Mouse (Mus musculus) adrenal gland, adult 8-10 months (tissue): ENCODE measurements around the gene Zxdc. TPM values are rescaled to one million over a fixed set of nuclear protein-coding genes. Genes with fewer than 3 reads are reported as not detected.

Experiments used
- DNase-seq: peaks from one replicate; pipeline ENCODE4 v3.0.0; 2022
- total RNA-seq, 4 experiments: library from RNA; stranded (reverse); gene quantifications; 2 replicates each; pipeline ENCODE4 v1.2.4; 2022

Gene Zxdc
- total RNA-seq = 10 to 100 TPM; 23.2 to 35.3 (median 27.3) TPM

GRCm38 (mm10) chr6:90368976-90369724 lies at the start of gene Zxdc:
Gene Zxdc, plus strand, starts transcription at chr6:90369492.
- DNase-seq = peak; percentile 99

GRCm38 (mm10) chr6:90320429-90320828 lies 48.9 kb upstream of the Zxdc start:
- no peak for DNase-seq

- no peak for DNase-seq
Measured at GRCm38 (mm10) chr6:90321811-90322210, 47.5 kb upstream of the Zxdc start.

- DNase-seq = no peak
Measured at GRCm38 (mm10) chr6:90324026-90324425, 45.3 kb upstream of the Zxdc start.

GRCm38 (mm10) chr6:90324463-90324862 lies 44.8 kb upstream of the Zxdc start:
- DNase-seq = no peak

- no peak for DNase-seq
Measured at GRCm38 (mm10) chr6:90324991-90325390, 44.3 kb upstream of the Zxdc start, which contains the start of gene Chst13. Gene Chst13, minus strand, starts transcription at chr6:90325185.

GRCm38 (mm10) chr6:90327670-90328069 lies 41.6 kb upstream of the Zxdc start:
- DNase-seq = no peak

- DNase-seq = no peak
Measured at GRCm38 (mm10) chr6:90329953-90330352, 39.3 kb upstream of the Zxdc start.

- no peak for DNase-seq
Measured at GRCm38 (mm10) chr6:90332561-90333425, 36.5 kb upstream of the Zxdc start, which contains the start of gene Uroc1. Gene Uroc1, plus strand, starts transcription at chr6:90333284.

- no peak for DNase-seq
Measured at GRCm38 (mm10) chr6:90334244-90334643, 35.0 kb upstream of the Zxdc start.

GRCm38 (mm10) chr6:90342343-90342742 lies 26.9 kb upstream of the Zxdc start:
- DNase-seq = no peak

GRCm38 (mm10) chr6:90347183-90347582 lies 22.1 kb upstream of the Zxdc start:
- no peak for DNase-seq

GRCm38 (mm10) chr6:90348500-90348899 lies 20.8 kb upstream of the Zxdc start:
- DNase-seq = peak; percentile 36

- DNase-seq = no peak
Measured at GRCm38 (mm10) chr6:90350011-90350410, 19.3 kb upstream of the Zxdc start.

- no peak for DNase-seq
Measured at GRCm38 (mm10) chr6:90358142-90358541, 11.2 kb upstream of the Zxdc start.

- no peak for DNase-seq
Measured at GRCm38 (mm10) chr6:90359445-90359844, 9.8 kb upstream of the Zxdc start.

GRCm38 (mm10) chr6:90360024-90360781 lies 9.1 kb upstream of the Zxdc start:
- peak; percentile 83 for DNase-seq

- DNase-seq = no peak
Measured at GRCm38 (mm10) chr6:90360922-90361614, 8.2 kb upstream of the Zxdc start.

GRCm38 (mm10) chr6:90363301-90363700 lies 6.0 kb upstream of the Zxdc start:
- peak; percentile 67 for DNase-seq

- DNase-seq = no peak
Measured at GRCm38 (mm10) chr6:90369725-90370553, 647 bp downstream of the Zxdc start.

- DNase-seq = no peak
Measured at GRCm38 (mm10) chr6:90374647-90375046, 5.4 kb downstream of the Zxdc start.
